Mouse (Mus musculus) kidney, embryonic 16.5 days (tissue): Measurements from ENCODE around the gene Hacd3. TPM values are rescaled to one million over a fixed set of nuclear protein-coding genes. Genes with fewer than 3 reads are reported as not detected.

ENCODE experiments used
- ATAC-seq: fragments of 200-750 bp; cut with Nextera tagmentation; 2 replicates; pipeline ENCODE4 v1.8.0; 2017; ENCODE audit warnings: moderate TSS enrichment; ENCODE audit not compliant: low FRiP score, low TSS enrichment
- H3K27ac ChIP-seq: fragments of 300-500 bp; sonication (generic); 2 replicates; pipeline ENCODE4 v1.5.1; 2014; ENCODE audit warnings: low read length
- H3K27me3 ChIP-seq: fragments of 300-500 bp; sonication (generic); 2 replicates; pipeline ENCODE4 v1.6.1; 2014; ENCODE audit warnings: low read length, control low read depth, mixed read lengths; ENCODE audit not compliant: insufficient read depth
- H3K36me3 ChIP-seq: fragments of 300-500 bp; sonication (generic); 2 replicates; pipeline ENCODE4 v1.6.1; 2014; ENCODE audit warnings: low read length, control low read depth, mixed read lengths; ENCODE audit not compliant: insufficient read depth
- H3K4me1 ChIP-seq: fragments of 300-500 bp; sonication (generic); 2 replicates; pipeline ENCODE4 v1.6.1; 2014; ENCODE audit warnings: low read length, control low read depth, mixed read lengths; ENCODE audit not compliant: insufficient read depth
- H3K4me2 ChIP-seq: fragments of 300-500 bp; sonication (generic); replicated peaks from 2 replicates; pipeline ENCODE4 v1.6.1; 2014; ENCODE audit warnings: low read depth, low read length
- H3K4me3 ChIP-seq: fragments of 300-500 bp; sonication (generic); 2 replicates; pipeline ENCODE4 v1.5.1; 2014; ENCODE audit warnings: mild to moderate bottlenecking, low read length
- H3K9ac ChIP-seq: fragments of 300-500 bp; sonication (generic); replicated peaks from 2 replicates; pipeline ENCODE4 v1.6.1; 2014; ENCODE audit warnings: low read length
- H3K9me3 ChIP-seq: fragments of 300-500 bp; sonication (generic); 2 replicates; pipeline ENCODE4 v1.6.1; 2016; ENCODE audit warnings: low read length, control low read depth
- WGBS: fragments of 180-500 bp; shearing (Covaris S2); extraction: QIAGEN DNeasy Blood & Tissue Kit; methylation state at CpG from one replicate; pipeline ENCODE4 v1.1.7; 2014; 5-methylcytosine and 5-hydroxymethylcytosine counted together
- polyA plus RNA-seq: library from polyadenylated mRNA; unstranded; fragments of >200 nt; fragmentation: Nextera tagmentation; extraction: Ambion mirVana; gene quantifications from 2 replicates; pipeline ENCODE4 v1.2.1, GENCODE M21; 2015

Hacd3 gene
- polyA plus RNA-seq = 91.8 and 97.9 TPM in 2 replicates

DNA sequence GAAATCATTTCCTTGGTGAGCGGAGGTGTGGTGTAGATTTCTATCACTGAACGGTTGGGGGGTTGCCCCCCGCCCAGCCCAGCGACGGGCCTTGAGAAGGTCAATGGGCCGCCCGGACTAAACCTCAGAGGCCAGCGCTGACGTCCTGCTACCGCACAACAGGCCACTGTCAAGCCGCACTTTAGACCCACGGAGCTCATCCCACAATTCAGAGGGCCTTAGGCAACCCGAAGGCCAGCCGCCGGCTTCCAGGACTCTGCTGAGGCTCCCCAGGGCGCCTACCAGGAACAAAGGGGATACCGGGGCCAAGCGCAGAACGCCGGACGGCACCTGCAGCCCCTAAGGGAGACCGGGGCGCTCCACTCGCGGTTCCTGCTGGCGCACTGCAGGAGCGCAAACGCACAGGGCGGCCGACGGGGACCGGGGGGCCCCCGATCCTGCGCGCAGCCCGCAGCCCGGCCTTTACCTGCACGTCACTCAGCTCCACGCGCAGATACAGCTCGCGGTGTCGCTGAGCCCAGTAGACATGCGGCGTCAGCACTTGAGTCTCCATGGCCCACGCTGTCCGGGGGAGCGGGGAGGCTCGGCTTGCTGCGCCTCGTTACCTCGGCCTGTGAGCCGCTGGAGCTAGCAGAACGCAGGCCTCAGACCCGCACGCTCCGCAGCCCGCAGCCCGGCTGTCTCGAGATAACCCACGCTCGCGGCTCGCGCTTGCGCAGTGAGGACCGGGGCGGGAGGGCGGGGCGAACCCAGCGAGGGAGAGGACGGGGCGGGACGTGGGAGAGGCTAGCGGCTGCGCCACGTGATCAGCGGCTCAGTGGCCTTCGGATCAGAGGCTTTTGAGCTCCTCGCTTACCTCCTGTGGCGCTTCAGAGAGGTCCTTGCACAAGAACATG, at the start of gene Hacd3:
Hacd3 (minus strand) TSS at position 703 of the 896 bp plus-strand sequence.
- under 1% methylated on average over 80 of the region's 81 CpGs for WGBS
- peak; percentile 94 for ATAC-seq

GRCm38 (mm10) chr9:65070587-65070986, 49.1 kb upstream of the Hacd3 start:
- Histone ChIP-seq H3K9ac (no peak overlapping the region), H3K36me3 (peaks cover 36% of the 10 kb centered on the region), H3K4me3 (no peak overlapping the region), H3K27me3 (no peaks in the 10 kb centered on the region), H3K27ac (no peak overlapping the region), H3K4me1 (no peaks in the 10 kb centered on the region), H3K4me2 (no peak overlapping the region), H3K9me3 (no peaks in the 10 kb centered on the region)
- ATAC-seq = no peak
- WGBS = 91% methylated on average over 3 of the region's 3 CpGs

More for the DNA sequence above, at the start of gene Hacd3:
- Histone ChIP-seq H3K4me1 (peaks cover 19% of the 10 kb centered on the region), H3K4me3 (peak within 1 kb of the TSS; percentile 94), H3K9ac (peak within 1 kb of the TSS; percentile 93), H3K36me3 (no peaks in the 10 kb centered on the region), H3K27ac (peak within 1 kb of the TSS; percentile 72), H3K9me3 (no peaks in the 10 kb centered on the region), H3K27me3 (no peaks in the 10 kb centered on the region), H3K4me2 (peak within 1 kb of the TSS; percentile 73)

- H3K36me3 ChIP-seq = peaks cover 52% of the 10 kb centered on the region
- no peak overlapping the region for H3K4me3 ChIP-seq
- WGBS = 92% methylated on average over 7 of the region's 7 CpGs
- no peak overlapping the region for H3K9ac ChIP-seq
- ATAC-seq = no peak
- no peaks in the 10 kb centered on the region for H3K4me1 ChIP-seq
- no peaks in the 10 kb centered on the region for H3K27me3 ChIP-seq
- no peaks in the 10 kb centered on the region for H3K9me3 ChIP-seq
- H3K27ac ChIP-seq = no peak overlapping the region
- no peak overlapping the region for H3K4me2 ChIP-seq
Observed at GRCm38 (mm10) chr9:65064251-65064650, 42.8 kb upstream of the Hacd3 start.

DNA sequence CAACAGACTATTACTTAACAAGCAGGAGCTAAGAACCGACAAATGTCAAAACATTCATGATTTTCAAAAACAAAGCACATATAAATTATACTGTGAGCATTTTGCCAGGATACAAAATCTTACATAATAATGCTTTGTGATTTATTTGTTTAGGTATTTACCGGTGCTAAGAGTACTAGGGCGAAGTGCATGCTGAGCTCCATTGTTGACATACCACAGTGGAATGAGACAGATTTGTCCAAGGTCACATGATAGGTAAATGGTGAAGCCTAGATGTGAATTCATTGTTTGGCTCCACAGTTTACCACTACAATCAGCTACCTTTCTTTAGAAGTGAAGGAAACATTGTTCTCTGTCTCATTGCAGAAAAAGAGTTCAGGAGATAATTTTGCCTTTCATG, 29.5 kb upstream of the Hacd3 start:
- Histone ChIP-seq H3K9ac (no peak overlapping the region), H3K9me3 (no peaks in the 10 kb centered on the region), H3K4me1 (no peaks in the 10 kb centered on the region), H3K4me2 (no peak overlapping the region), H3K27ac (no peak overlapping the region), H3K4me3 (no peak overlapping the region), H3K27me3 (no peaks in the 10 kb centered on the region), H3K36me3 (peaks cover 57% of the 10 kb centered on the region)
- WGBS = 93% methylated on average over 3 of the region's 3 CpGs
- no peak for ATAC-seq

DNA sequence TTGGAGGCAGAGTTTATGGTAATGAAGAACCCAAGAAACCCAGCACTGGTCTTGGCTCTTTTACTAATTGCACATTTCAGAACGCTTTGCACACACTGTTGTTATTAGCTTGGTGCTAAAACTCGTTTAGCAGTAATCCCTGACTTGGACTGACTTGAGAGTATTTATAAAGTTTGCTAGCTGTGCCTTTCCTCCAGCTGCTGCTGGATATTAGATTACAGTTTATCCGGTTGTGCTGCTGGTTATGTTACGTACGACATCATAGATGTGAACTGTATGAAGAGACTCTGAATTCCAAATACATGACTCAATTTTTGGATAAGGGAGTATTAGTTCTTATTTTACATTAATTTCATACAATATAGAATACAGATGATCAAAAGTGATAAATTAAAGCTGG, 27.9 kb upstream of the Hacd3 start:
- no peaks in the 10 kb centered on the region for H3K9me3 ChIP-seq
- ATAC-seq = no peak
- no peak overlapping the region for H3K4me3 ChIP-seq
- peaks cover 58% of the 10 kb centered on the region for H3K36me3 ChIP-seq
- H3K4me2 ChIP-seq = no peak overlapping the region
- H3K9ac ChIP-seq = no peak overlapping the region
- no peak overlapping the region for H3K27ac ChIP-seq
- H3K27me3 ChIP-seq = no peaks in the 10 kb centered on the region
- H3K4me1 ChIP-seq = no peaks in the 10 kb centered on the region
- 82% methylated on average over 5 of the region's 5 CpGs for WGBS

- no peak overlapping the region for H3K9ac ChIP-seq
- no peaks in the 10 kb centered on the region for H3K9me3 ChIP-seq
- H3K4me1 ChIP-seq = no peaks in the 10 kb centered on the region
- WGBS = 92% methylated on average over 1 of the region's 1 CpGs
- H3K27ac ChIP-seq = no peak overlapping the region
- no peak overlapping the region for H3K4me2 ChIP-seq
- no peaks in the 10 kb centered on the region for H3K27me3 ChIP-seq
- peaks cover 59% of the 10 kb centered on the region for H3K36me3 ChIP-seq
- no peak overlapping the region for H3K4me3 ChIP-seq
- ATAC-seq = no peak
Observed at GRCm38 (mm10) chr9:65046993-65047392, 25.5 kb upstream of the Hacd3 start.

- Histone ChIP-seq H3K27me3 (no peaks in the 10 kb centered on the region), H3K9me3 (no peaks in the 10 kb centered on the region), H3K4me2 (no peak overlapping the region), H3K27ac (no peak overlapping the region), H3K4me1 (no peaks in the 10 kb centered on the region), H3K36me3 (peaks cover 65% of the 10 kb centered on the region), H3K9ac (no peak overlapping the region), H3K4me3 (no peak overlapping the region)
- WGBS = 96% methylated on average over 5 of the region's 5 CpGs
- ATAC-seq = no peak
Observed at GRCm38 (mm10) chr9:65041430-65041829, 19.9 kb upstream of the Hacd3 start.

DNA sequence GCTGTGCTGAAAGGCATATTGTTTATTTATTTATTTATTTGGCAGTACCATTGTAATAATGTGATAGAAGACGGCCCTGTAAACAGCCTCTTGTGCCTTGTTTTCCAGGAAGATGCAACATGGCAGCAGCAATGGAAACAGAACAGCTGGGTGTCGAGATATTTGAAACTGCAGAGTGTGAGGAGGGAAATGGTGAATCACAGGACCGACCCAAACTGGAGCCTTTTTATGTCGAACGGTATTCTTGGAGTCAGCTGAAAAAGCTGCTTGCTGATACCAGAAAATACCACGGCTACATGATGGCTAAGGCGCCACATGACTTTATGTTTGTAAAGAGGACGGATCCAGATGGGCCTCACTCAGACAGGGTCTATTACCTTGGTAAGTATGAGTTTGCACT, 15.4 kb upstream of the Hacd3 start:
- no peak overlapping the region for H3K27ac ChIP-seq
- 91% methylated on average over 8 of the region's 8 CpGs for whole genome bisulfite sequencing
- H3K4me3 ChIP-seq = no peak overlapping the region
- H3K9ac ChIP-seq = no peak overlapping the region
- ATAC-seq = no peak
- no peaks in the 10 kb centered on the region for H3K27me3 ChIP-seq
- no peaks in the 10 kb centered on the region for H3K9me3 ChIP-seq
- H3K4me1 ChIP-seq = peaks cover 9% of the 10 kb centered on the region
- peaks cover 40% of the 10 kb centered on the region for H3K36me3 ChIP-seq
- no peak overlapping the region for H3K4me2 ChIP-seq

- H3K9ac ChIP-seq = no peak overlapping the region
- H3K9me3 ChIP-seq = no peaks in the 10 kb centered on the region
- peaks cover 11% of the 10 kb centered on the region for H3K4me1 ChIP-seq
- WGBS = 97% methylated on average over 1 of the region's 1 CpGs
- H3K27ac ChIP-seq = no peak overlapping the region
- no peaks in the 10 kb centered on the region for H3K27me3 ChIP-seq
- ATAC-seq = no peak
- H3K4me3 ChIP-seq = no peak overlapping the region
- no peak overlapping the region for H3K4me2 ChIP-seq
- H3K36me3 ChIP-seq = peaks cover 36% of the 10 kb centered on the region
Observed at GRCm38 (mm10) chr9:65036456-65036855, 15.0 kb upstream of the Hacd3 start.
